Mouse (Mus musculus): ENCODE measurements at regions not wholly inside any gene's neighbourhood (a gene's known extent, or its start where the extent isn't known, plus 50 kb on each side); places are given as distances from the start of the nearest gene placed in this dataset.

DNA sequence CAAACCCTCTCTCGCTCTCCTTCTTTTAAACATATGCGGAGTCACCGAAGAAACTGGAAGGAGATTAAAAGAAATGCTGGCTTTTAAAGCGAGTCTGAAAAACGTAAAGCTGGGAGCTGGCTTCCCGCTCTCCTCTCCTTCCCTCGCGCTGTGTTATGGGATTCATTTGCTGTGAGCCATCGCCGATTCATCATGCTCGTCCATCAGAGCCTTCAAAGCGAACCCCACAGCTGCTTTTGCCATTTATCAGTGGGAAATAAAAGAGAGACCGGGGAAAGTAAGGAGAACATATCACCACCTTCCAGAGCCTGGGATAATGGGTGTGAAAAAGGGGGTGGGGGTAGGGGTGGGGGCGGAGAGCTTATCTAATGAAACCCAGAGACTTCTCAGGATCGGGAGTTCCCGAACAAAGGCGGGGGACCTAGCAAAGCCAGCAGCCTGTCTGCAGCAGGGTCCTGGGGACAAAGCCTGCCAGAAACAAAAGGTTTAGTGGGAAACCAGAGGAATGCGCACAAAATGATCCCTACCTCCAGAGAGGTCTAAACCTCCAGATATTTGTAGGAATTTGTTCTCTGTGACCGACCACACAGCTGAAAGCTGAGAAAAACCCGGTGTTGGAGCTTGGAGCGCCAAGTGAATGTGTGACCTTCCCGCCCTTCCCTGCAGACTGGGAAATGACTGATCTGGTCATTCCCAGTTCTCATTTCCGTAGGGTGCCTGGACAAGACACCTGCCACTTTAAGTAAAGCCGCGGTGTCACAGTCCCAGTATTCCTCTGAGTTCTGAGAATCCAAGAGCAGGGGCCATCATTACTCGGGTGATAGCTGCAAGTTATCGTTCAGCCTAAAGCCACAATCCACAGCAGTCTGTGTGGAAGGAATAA, 73.9 kb upstream of the Lrig1 start:
- TF ChIP-seq CTCF (IDR thresholded peaks at IDR 0.05; ENCODE audit: low read depth) (no peak), EP300 (optimal IDR thresholded peaks at IDR 0.05) (no peak)

Data from stomach, postnatal 0 days (tissue).